Comparison of ENCODE assay signal across 14 mouse cellular contexts in genomic region chr11:70583775-70584174, GRCm38 (mm10). TPM values are rescaled to one million over a fixed set of nuclear protein-coding genes. Genes with fewer than 3 reads are reported as not detected.
DNase-seq lines count a peak whose midpoint lies in the region; ATAC-seq and TF ChIP-seq lines count a peak whose summit lies in the region.
"Had no signal": no experiment of that assay in that cellular context is flagged by ENCODE, and none has a peak within 500 bp of the region (broad histone marks: within the 10 kb centered on the region; RNA-seq: fewer than 3 reads in every experiment).

No protein-coding gene starts in this region.

- no peak overlapping the region for H3K9ac ChIP-seq in hindbrain, embryonic 13.5 days
- H3K9ac ChIP-seq in hindbrain, embryonic 11.5 days (ENCODE audit: low read depth, low read length): no peak overlapping the region
- H3K9ac ChIP-seq in lung, embryonic 16.5 days (ENCODE audit: low read length): no peak overlapping the region
- no peak overlapping the region for H3K9ac ChIP-seq in intestine, postnatal 0 days (ENCODE audit: low read depth, low read length)
- no peak overlapping the region for H3K9ac ChIP-seq in stomach, embryonic 16.5 days (ENCODE audit: low read length)
- H3K9ac ChIP-seq: forebrain, embryonic 13.5 days; midbrain, embryonic 12.5 days had no signal

- H3K4me2 ChIP-seq in hindbrain, embryonic 13.5 days: no peak overlapping the region
- no peak overlapping the region for H3K4me2 ChIP-seq in hindbrain, embryonic 11.5 days (replicated peaks; ENCODE audit: low read depth, low read length)
- no peak overlapping the region for H3K4me2 ChIP-seq in lung, embryonic 16.5 days (ENCODE audit: low read depth, low read length)
- H3K4me2 ChIP-seq in intestine, postnatal 0 days (replicated peaks; ENCODE audit: low read depth): no peak overlapping the region
- H3K4me2 ChIP-seq in stomach, embryonic 16.5 days (ENCODE audit: low read depth, low read length): no peak overlapping the region
- H3K4me2 ChIP-seq: forebrain, embryonic 13.5 days; heart, embryonic 11.5 days; midbrain, embryonic 12.5 days had no signal

- peak; percentile 53 for TF ChIP-seq CTCF in intestine, postnatal 0 days (IDR thresholded peaks at IDR 0.05; ENCODE audit: low read depth)

- WGBS in hindbrain, embryonic 13.5 days: 92% methylated on average over 7 of the region's 7 CpGs
- WGBS in hindbrain, embryonic 11.5 days: 91% methylated on average over 7 of the region's 7 CpGs
- WGBS in lung, embryonic 16.5 days: 75% methylated on average over 7 of the region's 7 CpGs
- WGBS in intestine, postnatal 0 days: 86% methylated on average over 7 of the region's 7 CpGs
- WGBS in stomach, embryonic 16.5 days: 76% methylated on average over 7 of the region's 7 CpGs

- ATAC-seq in hindbrain, embryonic 13.5 days (ENCODE audit: low FRiP score): no peak
- no peak for ATAC-seq in hindbrain, embryonic 11.5 days (ENCODE audit: low FRiP score)
- ATAC-seq in lung, embryonic 16.5 days (ENCODE audit: low read depth): no peak
- ATAC-seq in intestine, postnatal 0 days: no peak
- ATAC-seq in stomach, embryonic 16.5 days (ENCODE audit: insufficient read depth, low FRiP score): peak; percentile 51; the same call in 1 of the 2 replicates
- ATAC-seq: forebrain, embryonic 13.5 days had no signal

- H3K27ac ChIP-seq in hindbrain, embryonic 13.5 days: 0 out of 2 replicates have a peak overlapping the region, but pooled peaks have one; percentile 8
- no peak overlapping the region for H3K27ac ChIP-seq in hindbrain, embryonic 11.5 days (ENCODE audit: low read depth, low read length)
- peak overlapping the region; percentile 58 for H3K27ac ChIP-seq in lung, embryonic 16.5 days (ENCODE audit: low read length)
- no peak overlapping the region for H3K27ac ChIP-seq in intestine, postnatal 0 days (ENCODE audit: low read depth, low read length)
- H3K27ac ChIP-seq in stomach, embryonic 16.5 days (ENCODE audit: low read length): peak overlapping the region; percentile 92
- H3K27ac ChIP-seq: forebrain, embryonic 13.5 days; midbrain, embryonic 12.5 days had no signal

- peaks cover 54% of the 10 kb centered on the region for H3K4me1 ChIP-seq in hindbrain, embryonic 13.5 days (replicated peaks)
- no peaks in the 10 kb centered on the region; the same call in 1 of the 2 replicates for H3K4me1 ChIP-seq in hindbrain, embryonic 11.5 days (replicated peaks; ENCODE audit: control insufficient read depth, insufficient read depth, low read length)
- H3K4me1 ChIP-seq in lung, embryonic 16.5 days (replicated peaks; ENCODE audit: control insufficient read depth, insufficient read depth, low read length): peaks cover 44% of the 10 kb centered on the region
- H3K4me1 ChIP-seq in intestine, postnatal 0 days (replicated peaks; ENCODE audit: control insufficient read depth, insufficient read depth, low read length): peaks cover 9% of the 10 kb centered on the region; the same call in 1 of the 2 replicates
- H3K4me1 ChIP-seq in stomach, embryonic 16.5 days (ENCODE audit: control insufficient read depth, insufficient read depth, low read length): peaks cover 59% of the 10 kb centered on the region

- H3K9me3 ChIP-seq in hindbrain, embryonic 13.5 days: no peaks in the 10 kb centered on the region
- no peaks in the 10 kb centered on the region for H3K9me3 ChIP-seq in hindbrain, embryonic 11.5 days (ENCODE audit: control insufficient read depth, low read length)
- H3K9me3 ChIP-seq in lung, embryonic 16.5 days (ENCODE audit: control insufficient read depth, low read length): no peaks in the 10 kb centered on the region
- no peaks in the 10 kb centered on the region for H3K9me3 ChIP-seq in intestine, postnatal 0 days (ENCODE audit: control insufficient read depth)
- no peaks in the 10 kb centered on the region for H3K9me3 ChIP-seq in stomach, embryonic 16.5 days (replicated peaks; ENCODE audit: control insufficient read depth, low read length)
- H3K9me3 ChIP-seq: forebrain, embryonic 13.5 days; midbrain, embryonic 12.5 days had no signal

- H3K4me3 ChIP-seq in hindbrain, embryonic 13.5 days: no peak overlapping the region
- no peak overlapping the region for H3K4me3 ChIP-seq in hindbrain, embryonic 11.5 days (ENCODE audit: low read depth, low read length)
- no peak overlapping the region for H3K4me3 ChIP-seq in lung, embryonic 16.5 days (ENCODE audit: low read length)
- no peak overlapping the region for H3K4me3 ChIP-seq in intestine, postnatal 0 days (ENCODE audit: low read depth, low read length)
- H3K4me3 ChIP-seq in stomach, embryonic 16.5 days (replicated peaks; ENCODE audit: low read length): no peak overlapping the region
- H3K4me3 ChIP-seq: forebrain, embryonic 13.5 days; midbrain, embryonic 12.5 days had no signal

- 0 out of 2 replicates have a peak, but pooled peaks cover 4% of the 10 kb centered on the region for H3K36me3 ChIP-seq in hindbrain, embryonic 13.5 days
- no peaks in the 10 kb centered on the region for H3K36me3 ChIP-seq in hindbrain, embryonic 11.5 days (ENCODE audit: control insufficient read depth, insufficient read depth, low read length)
- no peaks in the 10 kb centered on the region for H3K36me3 ChIP-seq in lung, embryonic 16.5 days (ENCODE audit: control insufficient read depth, insufficient read depth, low read length)
- no peaks in the 10 kb centered on the region for H3K36me3 ChIP-seq in intestine, postnatal 0 days (ENCODE audit: control insufficient read depth, insufficient read depth)
- H3K36me3 ChIP-seq in stomach, embryonic 16.5 days (ENCODE audit: control insufficient read depth, insufficient read depth, low read length): no peaks in the 10 kb centered on the region
- H3K36me3 ChIP-seq: midbrain, embryonic 12.5 days had no signal

- DNase-seq in hindbrain, embryonic 11.5 days (ENCODE audit: low spot score): no peak
- no peak for DNase-seq in lung, postnatal 4 days
- no peak for DNase-seq in gastrocnemius, postnatal 4 days (ENCODE audit: low spot score in 2 of 2)
- DNase-seq: right cerebral cortex, postnatal 4 days had no signal

- H3K27me3 ChIP-seq in hindbrain, embryonic 13.5 days: no peaks in the 10 kb centered on the region
- H3K27me3 ChIP-seq in hindbrain, embryonic 11.5 days (ENCODE audit: control insufficient read depth, insufficient read depth, low read length): no peaks in the 10 kb centered on the region
- no peaks in the 10 kb centered on the region for H3K27me3 ChIP-seq in lung, embryonic 16.5 days (ENCODE audit: control insufficient read depth, insufficient read depth, low read depth, low read length)
- no peaks in the 10 kb centered on the region for H3K27me3 ChIP-seq in intestine, postnatal 0 days (replicated peaks; ENCODE audit: control insufficient read depth, insufficient read depth, low read length)
- no peaks in the 10 kb centered on the region for H3K27me3 ChIP-seq in stomach, embryonic 16.5 days (ENCODE audit: control insufficient read depth, insufficient read depth, low read length)
- H3K27me3 ChIP-seq: forebrain, embryonic 13.5 days; midbrain, embryonic 12.5 days had no signal

RNA-seq across cellular contexts. Expression of gene Mink1, which starts 21.1 kb away (rescaled TPM):
- 14.2 and 15.3 TPM in 2 replicates for polyA plus RNA-seq in hindbrain, embryonic 13.5 days (2015; fragmentation: Nextera tagmentation; extraction: Ambion mirVana)
- polyA plus RNA-seq in hindbrain, embryonic 11.5 days (2014; fragmentation: Nextera tagmentation; extraction: Ambion mirVana): 11.9 and 17.6 TPM in 2 replicates
- polyA plus RNA-seq in lung, embryonic 16.5 days (2015; fragmentation: Nextera tagmentation; extraction: Ambion mirVana): 10.3 and 10.5 TPM in 2 replicates
- polyA plus RNA-seq in intestine, postnatal 0 days (2015; fragmentation: Nextera tagmentation; extraction: Ambion mirVana): 5.8 and 6.1 TPM in 2 replicates
- 12.5 and 13.0 TPM in 2 replicates for polyA plus RNA-seq in stomach, embryonic 16.5 days (2015; fragmentation: Nextera tagmentation; extraction: Ambion mirVana)
- 10 to 100 TPM; 44.8 to 46.3 TPM for total RNA-seq in gastrocnemius, postnatal 4 days (2021)

RNA-seq across cellular contexts. Expression of gene 4930544D05Rik, which starts 31.9 kb away (rescaled TPM):
- polyA plus RNA-seq in hindbrain, embryonic 13.5 days (2015; fragmentation: Nextera tagmentation; extraction: Ambion mirVana): not detected in 2 replicates
- polyA plus RNA-seq in hindbrain, embryonic 11.5 days (2014; fragmentation: Nextera tagmentation; extraction: Ambion mirVana): not detected in 2 replicates
- not detected in 2 replicates for polyA plus RNA-seq in lung, embryonic 16.5 days (2015; fragmentation: Nextera tagmentation; extraction: Ambion mirVana)
- not detected in 2 replicates for polyA plus RNA-seq in intestine, postnatal 0 days (2015; fragmentation: Nextera tagmentation; extraction: Ambion mirVana)
- polyA plus RNA-seq in stomach, embryonic 16.5 days (2015; fragmentation: Nextera tagmentation; extraction: Ambion mirVana): not detected in 2 replicates
- not detected for total RNA-seq in gastrocnemius, postnatal 4 days (2021)
- total RNA-seq: common myeloid progenitor, adult 5-6 weeks; left cerebral cortex, postnatal 25 days; neutrophil, adult 5-6 weeks had no signal
- polyA plus RNA-seq: forebrain, embryonic 13.5 days; heart, embryonic 11.5 days; midbrain, embryonic 12.5 days had no signal

RNA-seq across cellular contexts. Expression of gene Chrne, which starts 35.2 kb away (rescaled TPM):
- polyA plus RNA-seq in hindbrain, embryonic 13.5 days (2015; fragmentation: Nextera tagmentation; extraction: Ambion mirVana): not detected in 2 replicates
- polyA plus RNA-seq in hindbrain, embryonic 11.5 days (2014; fragmentation: Nextera tagmentation; extraction: Ambion mirVana): not detected in 2 replicates
- 0.33 TPM in 1 of 2 replicates, not detected in the other for polyA plus RNA-seq in lung, embryonic 16.5 days (2015; fragmentation: Nextera tagmentation; extraction: Ambion mirVana)
- polyA plus RNA-seq in intestine, postnatal 0 days (2015; fragmentation: Nextera tagmentation; extraction: Ambion mirVana): 0.12 TPM in 1 of 2 replicates, not detected in the other
- 0.37 TPM in 1 of 2 replicates, not detected in the other for polyA plus RNA-seq in stomach, embryonic 16.5 days (2015; fragmentation: Nextera tagmentation; extraction: Ambion mirVana)
- 10 to 100 TPM; 13.8 to 21.4 TPM for total RNA-seq in gastrocnemius, postnatal 4 days (2021)
- total RNA-seq: left cerebral cortex, postnatal 25 days had no signal
- polyA plus RNA-seq: forebrain, embryonic 13.5 days; heart, embryonic 11.5 days had no signal

RNA-seq across cellular contexts. Expression of gene Pld2, which starts 43.9 kb away (rescaled TPM):
- 9.0 and 10.1 TPM in 2 replicates for polyA plus RNA-seq in hindbrain, embryonic 13.5 days (2015; fragmentation: Nextera tagmentation; extraction: Ambion mirVana)
- 2.5 and 2.9 TPM in 2 replicates for polyA plus RNA-seq in hindbrain, embryonic 11.5 days (2014; fragmentation: Nextera tagmentation; extraction: Ambion mirVana)
- polyA plus RNA-seq in lung, embryonic 16.5 days (2015; fragmentation: Nextera tagmentation; extraction: Ambion mirVana): 12.5 and 13.1 TPM in 2 replicates
- 5.9 and 6.3 TPM in 2 replicates for polyA plus RNA-seq in intestine, postnatal 0 days (2015; fragmentation: Nextera tagmentation; extraction: Ambion mirVana)
- 17.8 and 21.5 TPM in 2 replicates for polyA plus RNA-seq in stomach, embryonic 16.5 days (2015; fragmentation: Nextera tagmentation; extraction: Ambion mirVana)
- 10 to 100 TPM; 23.4 to 23.6 TPM for total RNA-seq in gastrocnemius, postnatal 4 days (2021)

RNA-seq across cellular contexts. Expression of gene Gm40193, which starts 51.0 kb away (rescaled TPM):
- polyA plus RNA-seq in hindbrain, embryonic 13.5 days (2015; fragmentation: Nextera tagmentation; extraction: Ambion mirVana): not detected in 2 replicates
- not detected in 2 replicates for polyA plus RNA-seq in hindbrain, embryonic 11.5 days (2014; fragmentation: Nextera tagmentation; extraction: Ambion mirVana)
- not detected in 2 replicates for polyA plus RNA-seq in lung, embryonic 16.5 days (2015; fragmentation: Nextera tagmentation; extraction: Ambion mirVana)
- polyA plus RNA-seq in intestine, postnatal 0 days (2015; fragmentation: Nextera tagmentation; extraction: Ambion mirVana): not detected in 2 replicates
- not detected in 2 replicates for polyA plus RNA-seq in stomach, embryonic 16.5 days (2015; fragmentation: Nextera tagmentation; extraction: Ambion mirVana)
- not detected for total RNA-seq in gastrocnemius, postnatal 4 days (2021)
- total RNA-seq: common myeloid progenitor, adult 5-6 weeks; left cerebral cortex, postnatal 25 days; neutrophil, adult 5-6 weeks had no signal
- polyA plus RNA-seq: forebrain, embryonic 13.5 days; heart, embryonic 11.5 days; midbrain, embryonic 12.5 days had no signal

Comparison
In these comparisons a context has a peak if more than half of its experiments do, and no peak if none do; other contexts are left out.
1. H3K27ac ChIP-seq: peak in hindbrain, embryonic 13.5 days (single experiment), lung, embryonic 16.5 days (single experiment) and stomach, embryonic 16.5 days (single experiment); none in hindbrain, embryonic 11.5 days (single experiment) and intestine, postnatal 0 days (single experiment).